Mouse (Mus musculus) heart, embryonic 11.5 days (tissue): ENCODE data around the gene Eif4ebp2. TPM values are rescaled to one million over a fixed set of nuclear protein-coding genes. Genes with fewer than 3 reads are reported as not detected.
"Not testable (repeated sequence)": the region's sequence is repeated elsewhere in the genome, so short reads cannot be mapped to it uniquely, and the experiment has no call there.

ENCODE experiments used
- ATAC-seq: fragments of 200-750 bp; cut with Nextera tagmentation; replicated peaks from 2 replicates; pipeline ENCODE4 v1.8.0; 2017; ENCODE audit warnings: moderate library complexity; ENCODE audit not compliant: insufficient number of reproducible peaks, low FRiP score, low TSS enrichment
- H3K27ac ChIP-seq: fragments of 300-500 bp; sonication (generic); 2 replicates; pipeline ENCODE4 v1.5.1; 2014; ENCODE audit warnings: mild to moderate bottlenecking, low read depth, low read length
- H3K27me3 ChIP-seq: fragments of 300-500 bp; sonication (generic); 2 replicates; pipeline ENCODE4 v1.6.1; 2014; ENCODE audit warnings: mild to moderate bottlenecking, low read length, mixed read lengths; ENCODE audit not compliant: control insufficient read depth, insufficient read depth
- H3K36me3 ChIP-seq: fragments of 300-500 bp; sonication (generic); 2 replicates; pipeline ENCODE4 v1.6.1; 2014; ENCODE audit warnings: mild to moderate bottlenecking, low read length, moderate library complexity, mixed read lengths; ENCODE audit not compliant: control insufficient read depth, insufficient read depth
- H3K4me1 ChIP-seq: fragments of 300-500 bp; sonication (generic); 2 replicates; pipeline ENCODE4 v1.6.1; 2014; ENCODE audit warnings: low read length; ENCODE audit not compliant: control insufficient read depth, insufficient read depth
- H3K4me2 ChIP-seq: fragments of 300-500 bp; sonication (generic); 2 replicates; pipeline ENCODE4 v1.6.1; 2014; ENCODE audit warnings: mild to moderate bottlenecking, moderate library complexity
- H3K4me3 ChIP-seq: fragments of 300-500 bp; sonication (generic); 2 replicates; pipeline ENCODE4 v1.5.1; 2014; ENCODE audit warnings: low read depth, low read length
- H3K9ac ChIP-seq: fragments of 300-500 bp; sonication (generic); 2 replicates; pipeline ENCODE4 v1.6.1; 2014; ENCODE audit warnings: mild to moderate bottlenecking, low read depth, low read length, moderate library complexity
- H3K9me3 ChIP-seq: fragments of 300-500 bp; sonication (generic); replicated peaks from 2 replicates; pipeline ENCODE4 v1.6.1; 2016; ENCODE audit warnings: low read length; ENCODE audit not compliant: control insufficient read depth
- WGBS: fragments of 180-500 bp; shearing (Covaris S2); extraction: QIAGEN DNeasy Blood & Tissue Kit; methylation state at CpG from one replicate; pipeline ENCODE4 v1.1.7; 2014; ENCODE audit not compliant: insufficient replicate concordance; 5-methylcytosine and 5-hydroxymethylcytosine counted together
- polyA plus RNA-seq: library from polyadenylated mRNA; unstranded; fragments of >200 nt; fragmentation: Nextera tagmentation; extraction: Ambion mirVana; gene quantifications from 2 replicates; pipeline ENCODE4 v1.2.1, GENCODE M21; 2014

The Eif4ebp2 gene
- polyA plus RNA-seq, 1 experiment from 2014 or later: 28.6 TPM

DNA sequence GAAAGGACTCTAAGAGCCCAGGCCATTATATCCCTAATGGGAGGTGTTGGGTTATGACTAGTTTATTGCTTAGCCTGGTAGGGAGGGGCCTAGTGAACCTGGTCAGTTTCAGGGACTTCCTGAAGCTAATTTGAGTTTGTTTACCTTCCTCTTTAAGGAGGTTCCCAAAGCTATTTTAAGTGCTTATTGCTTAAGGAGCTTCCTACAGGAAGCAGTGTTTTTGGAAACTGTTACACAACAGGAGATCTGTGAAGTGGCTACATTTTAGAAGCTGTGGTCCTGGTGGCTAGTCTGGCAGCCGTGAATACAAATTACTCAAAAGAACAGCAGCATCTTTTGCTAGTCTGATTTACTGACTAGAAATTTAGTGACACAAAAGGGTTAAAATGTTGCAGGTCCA is 21.9 kb upstream of the Eif4ebp2 start:
- no peaks in the 10 kb centered on the region for H3K27me3 ChIP-seq
- no peak for ATAC-seq

DNA sequence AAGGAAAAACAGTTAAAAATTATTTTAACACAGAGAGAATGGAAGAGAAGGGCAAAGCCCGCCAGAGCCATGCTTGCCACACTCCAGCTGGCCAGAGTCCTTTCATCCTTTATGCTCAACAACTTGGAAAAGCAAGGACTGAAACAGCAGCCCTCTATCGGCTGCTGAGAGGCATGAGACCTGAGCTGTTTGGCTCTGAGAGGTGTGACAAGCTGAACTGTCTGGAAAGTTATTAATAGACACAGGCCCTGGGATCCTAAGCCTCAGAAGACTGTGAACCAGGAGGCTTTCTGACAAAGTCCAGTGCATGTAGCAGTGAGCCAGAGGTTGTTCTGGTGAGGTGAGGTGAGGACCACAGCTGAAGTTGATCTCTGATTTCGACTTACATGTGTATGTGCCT is 21.2 kb upstream of the Eif4ebp2 start:
- Histone ChIP-seq H3K4me1 (peaks cover 13% of the 10 kb centered on the region; the same call in 1 of the 2 replicates), H3K4me3 (no peak overlapping the region), H3K27me3 (no peaks in the 10 kb centered on the region), H3K4me2 (no peak overlapping the region), H3K9ac (no peak overlapping the region), H3K36me3 (no peaks in the 10 kb centered on the region), H3K9me3 (no peaks in the 10 kb centered on the region), H3K27ac (peak overlapping the region; percentile 62)
- 41% methylated on average over 3 of the region's 3 CpGs for WGBS
- ATAC-seq: no peak

More for the DNA sequence above, 21.9 kb upstream of the Eif4ebp2 start:
- Histone ChIP-seq H3K9ac (no peak overlapping the region), H3K9me3 (no peaks in the 10 kb centered on the region), H3K36me3 (no peaks in the 10 kb centered on the region), H3K4me2 (no peak overlapping the region), H3K27ac (peak overlapping the region; percentile 62), H3K4me3 (no peak overlapping the region), H3K4me1 (peaks cover 13% of the 10 kb centered on the region; the same call in 1 of the 2 replicates)
- WGBS: 75% methylated on average over 1 of the region's 1 CpGs

DNA sequence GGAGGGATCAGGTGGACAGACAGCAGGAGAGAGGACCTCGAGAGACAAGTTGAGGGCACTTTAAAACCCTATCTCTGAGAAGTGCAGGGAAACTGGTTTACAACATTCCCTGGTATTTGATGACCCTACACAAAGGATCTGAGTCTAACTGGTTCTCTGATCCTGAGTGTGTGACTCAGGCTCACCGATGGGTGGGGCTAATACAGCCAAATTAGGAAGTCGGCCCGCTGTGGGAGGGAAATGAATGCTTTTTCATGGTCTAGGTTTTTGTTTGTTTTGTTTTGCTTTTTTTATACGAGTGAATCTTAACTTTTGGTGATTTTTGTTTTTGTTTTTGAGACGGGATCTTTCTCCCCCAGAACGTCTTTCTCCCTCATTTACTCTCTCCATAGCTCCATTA is 16.4 kb upstream of the Eif4ebp2 start:
- Histone ChIP-seq H3K27me3 (no peaks in the 10 kb centered on the region), H3K9ac (no peak overlapping the region), H3K27ac (no peak overlapping the region), H3K4me2 (no peak overlapping the region), H3K36me3 (no peaks in the 10 kb centered on the region), H3K4me1 (no peaks in the 10 kb centered on the region), H3K4me3 (no peak overlapping the region), H3K9me3 (no peaks in the 10 kb centered on the region)
- ATAC-seq: no peak
- WGBS: 60% methylated on average over 7 of the region's 7 CpGs

DNA sequence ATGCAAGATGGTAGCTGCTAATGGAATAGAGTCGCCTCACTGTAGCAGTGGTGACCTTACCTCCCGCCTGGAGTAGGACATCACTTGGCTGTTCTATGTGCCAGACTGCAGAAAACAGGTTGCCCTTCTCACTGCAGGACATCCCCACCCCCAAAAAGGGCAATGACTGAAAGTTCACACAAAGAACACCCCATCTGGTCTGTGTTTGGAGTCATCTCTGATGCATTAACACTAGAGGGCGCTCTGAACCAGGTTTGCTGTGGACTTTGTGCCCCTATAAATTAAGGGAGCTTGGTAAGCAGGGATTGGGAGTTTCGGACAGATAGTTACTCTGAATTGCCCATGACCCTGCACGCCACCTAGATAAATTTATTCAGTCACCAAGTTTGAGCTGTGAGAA is 14.4 kb upstream of the Eif4ebp2 start:
- no peaks in the 10 kb centered on the region for H3K27me3 ChIP-seq
- 29% methylated on average over 5 of the region's 5 CpGs for WGBS
- no peaks in the 10 kb centered on the region for H3K9me3 ChIP-seq
- no peak for ATAC-seq
- H3K36me3 ChIP-seq: no peaks in the 10 kb centered on the region
- no peak overlapping the region for H3K4me2 ChIP-seq
- no peak overlapping the region for H3K27ac ChIP-seq
- no peak overlapping the region for H3K9ac ChIP-seq
- H3K4me1 ChIP-seq: no peaks in the 10 kb centered on the region
- no peak overlapping the region for H3K4me3 ChIP-seq

DNA sequence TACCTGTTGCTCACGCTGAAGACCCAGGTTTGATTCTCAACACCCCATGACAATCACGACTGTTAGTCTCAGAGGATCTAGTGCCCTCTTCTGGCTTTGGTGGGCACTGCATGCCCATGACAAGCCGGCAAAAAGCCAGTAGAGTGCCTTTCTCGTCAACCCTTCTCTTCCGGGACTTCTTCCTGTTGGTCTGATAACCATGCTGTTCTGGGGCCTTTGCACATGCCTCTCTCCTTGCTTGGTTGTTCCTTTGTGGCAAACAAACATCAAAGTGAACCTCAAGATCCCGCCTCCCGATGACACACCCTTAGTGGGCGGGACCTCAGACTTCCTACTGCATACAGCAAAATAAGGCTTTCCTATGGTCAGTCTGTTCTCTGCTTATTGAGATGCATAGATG is 13.8 kb upstream of the Eif4ebp2 start:
- H3K9ac ChIP-seq: no peak overlapping the region
- H3K4me1 ChIP-seq: no peaks in the 10 kb centered on the region
- H3K27me3 ChIP-seq: no peaks in the 10 kb centered on the region
- 54% methylated on average over 8 of the region's 8 CpGs for WGBS
- H3K27ac ChIP-seq: no peak overlapping the region
- no peak overlapping the region for H3K4me2 ChIP-seq
- no peaks in the 10 kb centered on the region for H3K9me3 ChIP-seq
- H3K4me3 ChIP-seq: no peak overlapping the region
- no peak for ATAC-seq
- H3K36me3 ChIP-seq: no peaks in the 10 kb centered on the region

DNA sequence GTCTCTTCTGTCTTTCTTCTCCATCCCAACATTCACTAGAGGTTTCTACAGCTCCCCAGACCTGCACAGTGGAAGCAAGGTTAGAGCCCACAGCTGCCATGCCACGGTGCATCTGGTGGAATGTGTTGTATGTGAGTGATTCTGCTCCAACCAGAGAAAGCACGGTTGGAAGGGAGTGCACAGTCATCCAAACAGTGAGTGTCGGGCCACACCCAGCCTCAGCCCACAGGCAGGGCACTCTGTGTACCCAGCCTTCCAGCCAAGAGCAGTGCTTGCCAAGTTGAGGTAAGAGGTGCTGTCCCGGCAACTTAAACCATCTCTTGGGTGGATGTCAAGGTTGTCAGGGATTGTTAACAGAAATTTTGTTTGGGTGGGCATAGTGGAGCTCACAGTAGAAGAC is 12.5 kb upstream of the Eif4ebp2 start:
- WGBS: 85% methylated on average over 4 of the region's 4 CpGs
- Histone ChIP-seq H3K36me3 (no peaks in the 10 kb centered on the region), H3K4me2 (no peak overlapping the region), H3K27me3 (no peaks in the 10 kb centered on the region), H3K4me3 (no peak overlapping the region), H3K9ac (no peak overlapping the region), H3K9me3 (no peaks in the 10 kb centered on the region), H3K4me1 (no peaks in the 10 kb centered on the region), H3K27ac (no peak overlapping the region)
- no peak for ATAC-seq

DNA sequence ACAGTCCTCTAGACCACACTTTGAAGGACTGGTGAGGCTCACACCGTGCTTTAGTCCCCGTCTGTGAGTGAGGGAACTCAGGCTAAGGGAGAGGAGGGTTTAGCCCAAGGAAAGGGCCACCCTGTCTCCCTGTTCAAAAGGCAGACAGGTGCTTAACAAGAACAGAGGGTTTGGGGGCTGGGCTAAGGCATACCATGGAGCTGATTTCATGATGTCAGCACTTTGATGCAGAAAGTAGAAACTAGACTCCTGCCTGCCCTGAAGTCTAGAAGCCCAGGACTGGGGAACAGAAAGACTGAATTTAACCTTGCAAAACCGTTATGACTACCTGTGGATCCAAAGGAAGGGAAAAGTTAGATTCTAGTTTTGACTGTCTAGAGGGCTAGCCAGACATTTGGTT is 4.7 kb upstream of the Eif4ebp2 start:
- WGBS: 61% methylated on average over 3 of the region's 3 CpGs
- H3K36me3 ChIP-seq: no peaks in the 10 kb centered on the region
- no peak overlapping the region for H3K4me3 ChIP-seq
- H3K9ac ChIP-seq: no peak overlapping the region
- no peak for ATAC-seq
- H3K27me3 ChIP-seq: no peaks in the 10 kb centered on the region
- H3K4me2 ChIP-seq: no peak overlapping the region
- no peaks in the 10 kb centered on the region; the same call in 1 of the 2 replicates for H3K9me3 ChIP-seq
- H3K27ac ChIP-seq: no peak overlapping the region
- H3K4me1 ChIP-seq: no peaks in the 10 kb centered on the region

DNA sequence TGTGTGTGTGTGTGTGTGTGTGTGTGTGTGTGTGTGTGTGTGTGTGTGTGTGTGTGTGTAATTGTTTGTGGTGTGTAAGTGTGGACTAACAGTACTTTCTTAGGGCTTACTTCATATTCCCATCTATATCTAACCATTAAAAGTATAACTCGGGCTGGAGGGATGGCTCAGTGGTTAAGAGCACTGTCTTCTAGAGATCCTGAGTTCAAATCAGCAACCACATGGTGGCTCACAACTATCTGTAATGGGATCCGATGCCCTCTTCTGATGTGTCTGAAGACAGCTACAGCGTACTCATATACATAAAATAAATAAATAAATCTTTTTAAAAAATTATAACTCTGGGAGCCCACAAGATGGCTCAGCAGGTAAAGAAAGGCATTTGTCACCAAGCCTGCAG is 710 bp upstream of the Eif4ebp2 start:
- WGBS: 68% methylated on average over 3 of the region's 3 CpGs
- not testable (repeated sequence) for H3K4me3 ChIP-seq

DNA sequence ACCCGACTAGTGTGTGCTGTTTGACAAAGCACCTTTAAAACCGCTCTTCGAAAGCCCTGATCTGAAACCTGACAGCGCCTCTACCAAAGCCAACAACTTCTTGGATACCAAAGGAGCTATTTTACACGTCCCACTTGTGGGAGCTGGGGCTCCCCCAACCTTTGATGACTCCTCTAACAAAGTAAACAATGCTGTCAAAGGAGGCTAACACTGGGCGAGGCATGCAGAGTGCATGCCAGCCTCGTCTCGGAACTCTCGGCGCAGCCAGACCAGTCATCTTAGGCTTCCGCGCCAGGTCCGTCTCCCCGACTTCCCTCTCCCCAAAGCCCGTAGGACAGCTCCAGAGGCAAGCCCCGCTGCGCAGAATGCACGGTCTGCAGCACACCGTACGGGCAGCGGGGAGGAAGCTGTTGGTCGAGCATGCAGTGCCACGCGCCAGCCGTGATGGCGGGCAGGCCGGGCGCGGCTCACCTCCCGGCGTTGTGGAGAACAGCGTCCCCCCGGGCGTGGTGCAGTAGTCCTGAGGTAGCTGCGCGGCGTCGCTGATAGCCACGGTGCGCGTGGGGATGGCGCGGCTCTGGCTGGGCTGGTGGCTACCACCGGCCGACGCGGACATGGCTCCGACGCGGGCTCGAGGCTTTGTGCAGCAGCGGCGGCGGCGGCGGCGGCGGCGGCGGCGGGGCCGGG is 387 bp downstream of the Eif4ebp2 start:
- ATAC-seq: peak; percentile 56
- Histone ChIP-seq H3K4me2 (peak overlapping the region; percentile 84), H3K9ac (peak overlapping the region; percentile 91), H3K27me3 (no peaks in the 10 kb centered on the region), H3K4me1 (peaks cover 19% of the 10 kb centered on the region), H3K9me3 (no peaks in the 10 kb centered on the region; the same call in 1 of the 2 replicates), H3K27ac (peak overlapping the region; percentile 84), H3K36me3 (no peaks in the 10 kb centered on the region), H3K4me3 (peak overlapping the region; percentile 92)
- under 1% methylated on average over 38 of the region's 62 CpGs for WGBS

More for the DNA sequence above, 710 bp upstream of the Eif4ebp2 start:
- not testable (repeated sequence) for H3K27ac ChIP-seq, H3K36me3 ChIP-seq, H3K27me3 ChIP-seq, H3K9ac ChIP-seq, ATAC-seq, H3K9me3 ChIP-seq, H3K4me2 ChIP-seq
- H3K4me1 ChIP-seq: peaks cover 16% of the 10 kb centered on the region
